Mouse (Mus musculus): ENCODE measurements around the gene 2700097O09Rik. TPM values are rescaled to one million over a fixed set of nuclear protein-coding genes. Genes with fewer than 3 reads are reported as not detected.

Gene 2700097O09Rik
- total RNA-seq, 2 experiments from 2014 or later: 8.2 to 8.8 TPM

Other genes with a start within 250 kb of the 2700097O09Rik start
- gene Cfl2, start 217.2 kb downstream of the 2700097O09Rik start, total RNA-seq (2021): 100 to 1,000 TPM; 106 to 112 TPM
- not detected for gene Gm20403, start 93.6 kb downstream of the 2700097O09Rik start, total RNA-seq (2021)
- 1 to 10 TPM; 5.2 to 5.5 TPM for gene Baz1a, start 65.8 kb downstream of the 2700097O09Rik start, total RNA-seq (2021)
- 10 to 100 TPM; 86.8 to 98.7 TPM for gene Srp54a, start 152 bp upstream of the 2700097O09Rik start, total RNA-seq (2021)
- gene Fam177a, start 44.4 kb upstream of the 2700097O09Rik start, total RNA-seq (2021): 10 to 100 TPM; 17.5 to 18.4 TPM
- gene Srp54b, start 75.0 kb upstream of the 2700097O09Rik start, total RNA-seq (2021): 10 to 100 TPM; 49.5 to 58.1 TPM
- gene 1700047I17Rik2, start 119.5 kb upstream of the 2700097O09Rik start, total RNA-seq (2021): not detected
- gene Srp54c, start 150.1 kb upstream of the 2700097O09Rik start, total RNA-seq (2021): 10 to 100 TPM; 32.7 to 34.1 TPM
- gene 1110008L16Rik, start 219.5 kb upstream of the 2700097O09Rik start, total RNA-seq (2021): 1 to 10 TPM; 7.2 to 7.4 TPM
- gene Ppp2r3c, start 222.9 kb upstream of the 2700097O09Rik start, total RNA-seq (2021): 10 to 100 TPM; 11.4 to 13.9 TPM